Mouse (Mus musculus) ES-CJ7 (cell line): ENCODE data around the gene 4921539E11Rik.
A peak's percentile ranks its signal among the peaks of the same experiment; 100 is the strongest.

Source experiments
- DNase-seq: peaks from one replicate; pipeline ENCODE4 v3.0.0; 2011; ENCODE audit warnings: low read depth, low spot score

4921539E11Rik gene

GRCm38 (mm10) chr4:103247249-103247648 lies 43.4 kb downstream of the 4921539E11Rik start:
- no peak for DNase-seq

- no peak for DNase-seq
These were observed 58.5 kb downstream of the 4921539E11Rik start for GRCm38 (mm10) chr4:103232156-103232555.

- no peak for DNase-seq
These were observed 67.8 kb downstream of the 4921539E11Rik start for GRCm38 (mm10) chr4:103222854-103223253.

- no peak for DNase-seq
These were observed 68.9 kb downstream of the 4921539E11Rik start for GRCm38 (mm10) chr4:103221789-103222188.

GRCm38 (mm10) chr4:103219011-103219410 lies 71.7 kb downstream of the 4921539E11Rik start:
- DNase-seq, result no peak

GRCm38 (mm10) chr4:103216046-103216445 lies 74.6 kb downstream of the 4921539E11Rik start:
- no peak for DNase-seq

- peak; percentile 80 for DNase-seq
These were observed 75.5 kb downstream of the 4921539E11Rik start, which contains the start of gene Slc35d1 for GRCm38 (mm10) chr4:103214925-103215820. Gene Slc35d1, minus strand, starts transcription at chr4:103215164.

- DNase-seq, result peak; percentile 28
These were observed 76.2 kb downstream of the 4921539E11Rik start for GRCm38 (mm10) chr4:103214498-103214924.

- no peak for DNase-seq
These were observed 76.7 kb downstream of the 4921539E11Rik start for GRCm38 (mm10) chr4:103213859-103214497.

- no peak for DNase-seq
These were observed 82.1 kb downstream of the 4921539E11Rik start for GRCm38 (mm10) chr4:103208553-103208952.

GRCm38 (mm10) chr4:103203646-103204045 lies 87.0 kb downstream of the 4921539E11Rik start:
- DNase-seq, result no peak

- DNase-seq, result no peak
These were observed 90.6 kb downstream of the 4921539E11Rik start for GRCm38 (mm10) chr4:103200046-103200445.

- DNase-seq, result peak; percentile 55
These were observed 91.6 kb downstream of the 4921539E11Rik start for GRCm38 (mm10) chr4:103199086-103199485.

- no peak for DNase-seq
These were observed 93.3 kb downstream of the 4921539E11Rik start for GRCm38 (mm10) chr4:103197401-103197800.

GRCm38 (mm10) chr4:103192421-103192820 lies 98.2 kb downstream of the 4921539E11Rik start:
- DNase-seq, result peak; percentile 74

GRCm38 (mm10) chr4:103188786-103189640 lies 101.7 kb downstream of the 4921539E11Rik start:
- no peak for DNase-seq
